Mouse (Mus musculus) liver, embryonic 15.5 days (tissue): Measurements from ENCODE around the gene Fnbp1. TPM values are rescaled to one million over a fixed set of nuclear protein-coding genes. Genes with fewer than 3 reads are reported as not detected.
"Not testable (repeated sequence)": the region's sequence is repeated elsewhere in the genome, so short reads cannot be mapped to it uniquely, and the experiment has no call there.

Source experiments
- ATAC-seq: fragments of 200-750 bp; cut with Nextera tagmentation; 2 replicates; pipeline ENCODE4 v1.8.0; 2017; ENCODE audit warnings: moderate number of reproducible peaks, mild to moderate bottlenecking, moderate library complexity; ENCODE audit not compliant: insufficient read depth
- H3K27ac ChIP-seq: fragments of 300-500 bp; sonication (generic); replicated peaks from 2 replicates; pipeline ENCODE4 v1.5.1; 2015; ENCODE audit warnings: mild to moderate bottlenecking, inconsistent platforms
- H3K27me3 ChIP-seq: fragments of 300-500 bp; sonication (generic); 2 replicates; pipeline ENCODE4 v1.6.1; 2015; ENCODE audit warnings: mild to moderate bottlenecking, inconsistent platforms
- H3K36me3 ChIP-seq: fragments of 300-500 bp; sonication (generic); replicated peaks from 2 replicates; pipeline ENCODE4 v1.6.1; 2015; ENCODE audit warnings: moderate library complexity, mild to moderate bottlenecking, inconsistent platforms
- H3K4me1 ChIP-seq: fragments of 300-500 bp; sonication (generic); replicated peaks from 2 replicates; pipeline ENCODE4 v1.6.1; 2015; ENCODE audit warnings: inconsistent platforms
- H3K4me2 ChIP-seq: fragments of 300-500 bp; sonication (generic); 2 replicates; pipeline ENCODE4 v1.6.1; 2015; ENCODE audit warnings: moderate library complexity, mild to moderate bottlenecking, inconsistent platforms
- H3K4me3 ChIP-seq: fragments of 300-500 bp; sonication (generic); replicated peaks from 2 replicates; pipeline ENCODE4 v1.5.1; 2015; ENCODE audit warnings: mild to moderate bottlenecking, inconsistent platforms
- H3K9ac ChIP-seq: fragments of 300-500 bp; sonication (generic); 2 replicates; pipeline ENCODE4 v1.6.1; 2015; ENCODE audit warnings: moderate library complexity, mild to moderate bottlenecking, inconsistent platforms
- H3K9me3 ChIP-seq: fragments of 300-500 bp; sonication (generic); replicated peaks from 2 replicates; pipeline ENCODE4 v1.6.1; 2016; ENCODE audit warnings: inconsistent platforms
- WGBS: fragments of 180-500 bp; shearing (Covaris S2); methylation state at CpG from one replicate; pipeline ENCODE4 v1.1.7; 2015; ENCODE audit warnings: mixed read lengths; ENCODE audit not compliant: insufficient replicate concordance; 5-methylcytosine and 5-hydroxymethylcytosine counted together
- polyA plus RNA-seq: library from polyadenylated mRNA; unstranded; fragments of >200 nt; fragmentation: Nextera tagmentation; extraction: Ambion mirVana; gene quantifications from 2 replicates; pipeline ENCODE4 v1.2.1, GENCODE M21; 2015

Gene Fnbp1
- polyA plus RNA-seq, 1 experiment from 2014 or later: 5.1 TPM

- H3K9me3 ChIP-seq: no peaks in the 10 kb centered on the region
- peaks cover 28% of the 10 kb centered on the region for H3K4me1 ChIP-seq
- no peaks in the 10 kb centered on the region for H3K27me3 ChIP-seq
- H3K4me2 ChIP-seq: no peak overlapping the region
- no peak overlapping the region for H3K9ac ChIP-seq
- no peak overlapping the region for H3K27ac ChIP-seq
- H3K4me3 ChIP-seq: no peak overlapping the region
- H3K36me3 ChIP-seq: peaks cover 80% of the 10 kb centered on the region
- 53% methylated on average over 6 of the region's 6 CpGs for WGBS
- ATAC-seq: no peak
These were observed 28.4 kb upstream of the Fnbp1 start for GRCm38 (mm10) chr2:31170164-31170563.

GRCm38 (mm10) chr2:31169001-31169400 lies 27.2 kb upstream of the Fnbp1 start:
- 60% methylated on average over 10 of the region's 10 CpGs for WGBS
- Histone ChIP-seq H3K4me2 (no peak overlapping the region), H3K4me3 (no peak overlapping the region), H3K9ac (no peak overlapping the region), H3K27me3 (no peaks in the 10 kb centered on the region), H3K27ac (no peak overlapping the region), H3K9me3 (no peaks in the 10 kb centered on the region), H3K4me1 (peaks cover 39% of the 10 kb centered on the region), H3K36me3 (peaks cover 71% of the 10 kb centered on the region)
- ATAC-seq: no peak; the same call in 1 of the 2 replicates

- H3K9me3 ChIP-seq: not testable (repeated sequence)
These were observed 25.8 kb upstream of the Fnbp1 start for GRCm38 (mm10) chr2:31167571-31167970.

GRCm38 (mm10) chr2:31165529-31165928 lies 23.7 kb upstream of the Fnbp1 start:
- H3K27ac ChIP-seq: peak overlapping the region; percentile 11; the same call in 1 of the 2 replicates

More at GRCm38 (mm10) chr2:31167571-31167970, 25.8 kb upstream of the Fnbp1 start:
- H3K27me3 ChIP-seq, H3K9ac ChIP-seq, ATAC-seq, H3K4me3 ChIP-seq, H3K4me2 ChIP-seq, H3K27ac ChIP-seq: not testable (repeated sequence)
- peaks cover 53% of the 10 kb centered on the region for H3K4me1 ChIP-seq
- WGBS: 90% methylated on average over 2 of the region's 2 CpGs
- H3K36me3 ChIP-seq: peaks cover 57% of the 10 kb centered on the region

GRCm38 (mm10) chr2:31164841-31165455 lies 23.1 kb upstream of the Fnbp1 start:
- H3K36me3 ChIP-seq: peaks cover 30% of the 10 kb centered on the region
- no peak overlapping the region for H3K4me2 ChIP-seq
- 55% methylated on average over 5 of the region's 5 CpGs for WGBS
- H3K4me3 ChIP-seq: no peak overlapping the region
- no peak overlapping the region for H3K9ac ChIP-seq
- H3K4me1 ChIP-seq: peaks cover 61% of the 10 kb centered on the region
- H3K27me3 ChIP-seq: no peaks in the 10 kb centered on the region
- H3K9me3 ChIP-seq: no peaks in the 10 kb centered on the region
- no peak for ATAC-seq
- peak overlapping the region; percentile 19; the same call in 1 of the 2 replicates for H3K27ac ChIP-seq

More at GRCm38 (mm10) chr2:31165529-31165928, 23.7 kb upstream of the Fnbp1 start:
- WGBS: 39% methylated on average over 4 of the region's 4 CpGs
- Histone ChIP-seq H3K36me3 (peaks cover 36% of the 10 kb centered on the region), H3K27me3 (no peaks in the 10 kb centered on the region), H3K4me2 (no peak overlapping the region), H3K4me3 (no peak overlapping the region), H3K9me3 (no peaks in the 10 kb centered on the region), H3K4me1 (peaks cover 58% of the 10 kb centered on the region), H3K9ac (no peak overlapping the region)
- no peak for ATAC-seq

- Histone ChIP-seq H3K27me3 (no peaks in the 10 kb centered on the region), H3K36me3 (peaks cover 16% of the 10 kb centered on the region), H3K9me3 (no peaks in the 10 kb centered on the region), H3K9ac (no peak overlapping the region), H3K27ac (no peak overlapping the region), H3K4me3 (no peak overlapping the region), H3K4me1 (peaks cover 71% of the 10 kb centered on the region), H3K4me2 (no peak overlapping the region)
- WGBS: 75% methylated on average over 11 of the region's 11 CpGs
- ATAC-seq: no peak
These were observed 21.7 kb upstream of the Fnbp1 start for GRCm38 (mm10) chr2:31163361-31164118.

- Histone ChIP-seq H3K4me1 (peaks cover 88% of the 10 kb centered on the region), H3K36me3 (0 out of 2 replicates have a peak, but pooled peaks cover 2% of the 10 kb centered on the region), H3K27me3 (no peaks in the 10 kb centered on the region), H3K4me3 (no peak overlapping the region), H3K9ac (no peak overlapping the region), H3K9me3 (no peaks in the 10 kb centered on the region), H3K4me2 (no peak overlapping the region), H3K27ac (no peak overlapping the region)
- ATAC-seq: no peak
- WGBS: 75% methylated on average over 4 of the region's 4 CpGs
These were observed 19.8 kb upstream of the Fnbp1 start for GRCm38 (mm10) chr2:31161620-31162019.

GRCm38 (mm10) chr2:31160147-31160920 lies 18.5 kb upstream of the Fnbp1 start:
- Histone ChIP-seq H3K9ac (no peak overlapping the region), H3K36me3 (no peaks in the 10 kb centered on the region), H3K27me3 (no peaks in the 10 kb centered on the region), H3K4me2 (peak overlapping the region; percentile 25; the same call in 1 of the 2 replicates), H3K27ac (no peak overlapping the region), H3K4me1 (peaks cover 90% of the 10 kb centered on the region), H3K9me3 (no peaks in the 10 kb centered on the region), H3K4me3 (no peak overlapping the region)
- ATAC-seq: peak; percentile 61; the same call in 1 of the 2 replicates
- WGBS: 34% methylated on average over 10 of the region's 10 CpGs

- WGBS: 52% methylated on average over 3 of the region's 3 CpGs
- peak; percentile 66 for ATAC-seq
- H3K9ac ChIP-seq: no peak overlapping the region
- H3K4me3 ChIP-seq: no peak overlapping the region
- H3K27ac ChIP-seq: peak overlapping the region; percentile 33; the same call in 1 of the 2 replicates
- H3K4me1 ChIP-seq: peaks cover 81% of the 10 kb centered on the region
- peak overlapping the region; percentile 25 for H3K4me2 ChIP-seq
- no peaks in the 10 kb centered on the region for H3K36me3 ChIP-seq
- no peaks in the 10 kb centered on the region for H3K9me3 ChIP-seq
- no peaks in the 10 kb centered on the region for H3K27me3 ChIP-seq
These were observed 15.0 kb upstream of the Fnbp1 start for GRCm38 (mm10) chr2:31156846-31157245.

GRCm38 (mm10) chr2:31151892-31152812 lies 10.3 kb upstream of the Fnbp1 start, which contains the start of gene Gpr107:
Gene Gpr107 (plus strand): TSS chr2:31152316.
- Histone ChIP-seq H3K4me2 (peak within 1 kb of the TSS; percentile 78), H3K9me3 (no peaks in the 10 kb centered on the region), H3K4me1 (peaks cover 43% of the 10 kb centered on the region), H3K27me3 (no peaks in the 10 kb centered on the region), H3K9ac (peak within 1 kb of the TSS; percentile 73), H3K27ac (peak within 1 kb of the TSS; percentile 74), H3K4me3 (peak within 1 kb of the TSS; percentile 86), H3K36me3 (0 out of 2 replicates have a peak, but pooled peaks cover 3% of the 10 kb centered on the region)
- WGBS: under 1% methylated on average over 53 of the region's 53 CpGs
- ATAC-seq: peak; percentile 79
